Mouse (Mus musculus): ENCODE measurements at regions not wholly inside any gene's neighbourhood (a gene's known extent, or its start where the extent isn't known, plus 50 kb on each side); places are given as distances from the start of the nearest gene placed in this dataset.
"Not testable (repeated sequence)": the region's sequence is repeated elsewhere in the genome, so short reads cannot be mapped to it uniquely, and the experiment has no call there.

DNA sequence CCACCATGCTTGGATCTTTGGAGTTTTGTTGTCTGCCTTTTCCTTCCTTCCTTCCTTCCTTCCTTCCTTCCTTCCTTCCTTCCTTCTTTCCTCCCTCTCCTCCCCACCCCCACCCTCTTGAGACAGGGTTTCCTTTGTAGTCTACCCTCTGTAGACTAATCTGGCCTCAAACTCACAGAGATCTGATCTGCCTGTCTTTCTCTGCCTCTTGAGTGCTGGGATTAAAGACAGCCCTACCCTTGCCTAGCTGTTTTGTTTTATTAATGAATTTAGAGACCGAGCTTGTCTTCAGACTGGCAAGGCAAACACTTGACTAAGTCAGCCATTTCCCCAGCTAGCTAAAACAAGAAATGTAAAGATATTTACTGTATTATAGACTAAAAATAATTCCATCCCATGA lies 150.0 kb downstream of the Tcp10c start:
- not testable (repeated sequence) for TF ChIP-seq CTCF (IDR thresholded peaks at IDR 0.05; ENCODE audit: borderline replicate concordance, insufficient read depth, low read length); POLR2A (IDR thresholded peaks at IDR 0.05; ENCODE audit: low read depth, low read length)
